Mouse (Mus musculus) thymus, adult 18-20 months (tissue): Measurements from ENCODE around the gene Cfap45.

ENCODE experiments used
- DNase-seq, 2 experiments: peaks; one replicate each; pipeline ENCODE4 v3.0.0; 2022; ENCODE audit warnings: mixed read lengths in 2 of 2

Cfap45 gene

GRCm38 (mm10) chr1:172522524-172522923, 1.9 kb downstream of the Cfap45 start:
- no peak for DNase-seq

DNA sequence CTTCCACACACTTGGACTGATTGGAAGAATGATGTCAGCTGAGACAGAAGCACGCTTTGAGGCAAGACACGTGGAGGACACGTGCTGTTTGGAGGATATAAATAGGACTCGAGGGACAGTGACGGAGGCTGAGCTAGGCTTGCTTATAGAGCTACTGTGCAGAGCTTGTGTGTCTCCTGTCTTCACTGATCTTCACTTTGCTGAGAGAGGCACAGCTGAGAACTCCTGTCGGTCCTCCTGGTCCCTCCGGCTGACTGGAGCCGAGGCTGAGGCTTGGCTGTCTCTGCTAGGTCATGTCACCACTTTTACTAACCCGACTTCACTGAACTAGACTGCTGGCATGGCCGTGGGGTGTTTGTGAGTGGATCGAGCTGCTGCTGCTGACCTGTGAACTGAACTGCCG, 3.1 kb downstream of the Cfap45 start:
- no peak for DNase-seq

- DNase-seq = no peak
Measured at GRCm38 (mm10) chr1:172525027-172525764, 4.6 kb downstream of the Cfap45 start.

DNA sequence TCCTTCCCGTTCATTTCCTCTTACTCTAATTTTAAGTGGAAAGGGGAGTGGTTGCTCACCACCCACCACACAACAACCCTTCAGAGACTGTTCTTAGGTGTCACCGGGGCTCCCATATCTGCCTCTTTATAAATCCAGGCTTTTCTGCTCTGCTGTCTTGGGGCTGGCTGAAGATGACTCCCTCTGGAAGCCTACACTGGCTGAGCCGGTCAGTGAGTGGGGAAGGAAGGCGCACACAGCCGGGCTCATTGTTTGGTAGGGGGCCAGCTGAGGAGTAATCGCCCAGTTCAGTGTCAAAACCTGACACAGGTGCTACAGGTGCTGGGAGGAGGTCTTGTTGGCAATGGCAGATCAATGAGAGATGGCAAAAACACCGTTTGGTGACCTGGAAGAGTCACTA, 5.4 kb downstream of the Cfap45 start:
- DNase-seq = no peak

DNA sequence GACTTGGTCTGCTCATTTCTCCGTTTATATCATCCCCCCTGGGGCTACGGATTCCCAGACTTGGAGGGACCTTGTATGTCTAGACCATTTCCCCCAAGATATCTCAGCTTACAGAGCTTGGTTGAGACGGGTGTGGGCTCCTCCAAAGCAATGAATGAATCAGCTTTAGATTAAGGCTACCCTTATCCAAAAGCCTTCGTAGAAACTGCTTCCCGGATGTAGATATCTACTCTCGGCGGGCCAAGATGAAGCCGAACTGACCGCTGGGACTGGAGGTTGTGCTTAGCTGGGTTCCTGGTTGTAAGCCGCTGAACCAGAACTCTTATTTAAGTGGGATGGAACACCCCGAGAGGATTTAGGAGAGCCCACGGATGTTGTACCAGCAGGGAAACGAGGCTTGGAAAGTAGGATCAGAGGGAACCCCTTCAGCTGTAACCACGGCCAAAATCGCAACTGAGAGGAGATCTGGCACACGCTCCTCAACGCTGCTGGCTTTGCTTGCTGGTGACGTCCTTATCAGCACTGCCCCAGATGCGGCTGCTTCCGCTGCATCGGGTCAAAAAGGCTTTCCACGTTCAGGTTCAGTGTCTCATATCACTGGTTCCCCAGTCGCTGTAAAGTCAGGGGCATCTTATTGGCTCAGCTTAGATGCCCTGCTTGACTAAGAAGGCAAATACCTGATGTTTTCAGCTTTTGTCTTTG, 5.9 kb downstream of the Cfap45 start:
- no peak for DNase-seq

DNA sequence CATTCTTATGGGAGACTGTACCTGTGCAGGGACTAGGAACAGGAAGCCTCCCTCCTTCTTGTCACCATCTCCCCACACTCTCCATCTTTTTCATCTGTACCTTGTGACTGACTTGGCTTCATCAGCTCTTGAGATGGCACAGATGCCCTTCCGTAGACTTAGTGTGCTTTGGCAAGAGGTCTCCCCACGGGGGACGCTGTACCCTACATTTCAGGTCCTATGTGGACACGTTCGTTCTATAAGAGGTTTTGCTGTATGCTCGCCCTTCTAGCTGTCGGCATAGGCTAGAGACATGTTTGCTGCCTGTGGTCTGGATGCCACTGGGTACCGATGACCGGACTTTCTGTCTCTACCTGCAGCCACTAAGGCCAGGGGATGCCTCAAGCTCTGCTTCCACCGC, 6.8 kb downstream of the Cfap45 start:
- no peak for DNase-seq

GRCm38 (mm10) chr1:172528701-172529100, 8.1 kb downstream of the Cfap45 start:
- peak; percentile 63 to 76 for DNase-seq

GRCm38 (mm10) chr1:172530544-172531220, 10.1 kb downstream of the Cfap45 start:
- DNase-seq = no peak

DNA sequence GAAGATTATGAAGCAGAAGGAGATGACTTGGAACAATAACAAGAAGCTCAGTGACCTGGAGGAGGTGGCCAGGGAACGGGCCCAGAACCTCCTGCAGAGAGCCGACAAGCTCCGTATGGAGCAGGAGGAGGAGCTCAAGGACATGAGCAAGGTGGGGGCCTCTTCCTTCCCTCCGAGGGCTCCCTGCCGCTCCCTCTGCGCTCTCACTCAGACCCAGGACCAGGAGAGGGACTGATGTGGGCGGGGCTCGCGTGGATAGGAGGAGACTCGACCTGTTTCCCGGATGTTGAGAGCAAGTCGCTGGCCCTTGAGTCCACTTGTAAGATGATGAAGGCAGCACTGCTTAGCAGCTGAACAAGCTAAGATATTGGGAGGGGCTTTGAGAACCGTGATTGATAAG, 11.9 kb downstream of the Cfap45 start:
- no peak for DNase-seq

DNA sequence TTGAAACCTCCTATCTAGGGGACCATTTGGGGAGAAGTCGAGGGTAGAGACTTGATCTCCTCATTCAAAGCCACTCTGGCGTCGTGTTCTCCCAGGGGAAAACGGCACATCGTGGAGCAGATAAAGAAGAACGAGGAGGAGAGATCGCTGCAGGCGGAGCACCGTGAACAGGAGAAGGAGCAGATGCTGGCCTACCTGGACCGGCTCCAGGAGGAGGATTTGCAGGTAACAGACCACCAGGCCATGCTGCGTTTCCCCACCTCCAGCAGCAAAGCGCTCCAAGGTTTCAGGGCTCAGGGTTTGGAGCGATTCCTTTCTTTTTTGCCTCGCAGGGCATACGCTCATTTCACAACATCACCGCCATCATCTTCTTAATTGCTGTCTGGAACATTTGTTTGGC, 14.5 kb downstream of the Cfap45 start:
- no peak for DNase-seq

DNA sequence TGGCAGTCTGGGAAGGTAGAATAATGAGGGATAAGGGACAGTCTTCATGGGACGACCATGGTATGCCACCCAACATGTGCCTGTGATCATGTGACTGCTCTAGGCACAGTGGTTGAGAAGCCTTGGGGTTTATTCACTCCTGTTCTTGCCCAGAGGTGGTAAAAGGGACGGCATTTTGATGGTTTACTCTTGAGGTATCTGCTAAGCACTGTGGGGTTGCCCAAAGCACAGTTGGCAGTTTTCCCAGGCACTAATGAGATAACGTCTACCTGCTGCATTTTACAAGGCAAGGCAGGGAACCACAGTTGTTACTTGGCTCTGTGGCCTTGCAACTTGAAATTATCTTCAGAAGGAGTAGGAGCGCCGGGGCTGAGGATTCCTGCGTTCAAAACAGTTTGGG, 19.2 kb downstream of the Cfap45 start:
- no peak for DNase-seq

- DNase-seq = no peak
Measured at GRCm38 (mm10) chr1:172540283-172540820, 19.8 kb downstream of the Cfap45 start.

DNA sequence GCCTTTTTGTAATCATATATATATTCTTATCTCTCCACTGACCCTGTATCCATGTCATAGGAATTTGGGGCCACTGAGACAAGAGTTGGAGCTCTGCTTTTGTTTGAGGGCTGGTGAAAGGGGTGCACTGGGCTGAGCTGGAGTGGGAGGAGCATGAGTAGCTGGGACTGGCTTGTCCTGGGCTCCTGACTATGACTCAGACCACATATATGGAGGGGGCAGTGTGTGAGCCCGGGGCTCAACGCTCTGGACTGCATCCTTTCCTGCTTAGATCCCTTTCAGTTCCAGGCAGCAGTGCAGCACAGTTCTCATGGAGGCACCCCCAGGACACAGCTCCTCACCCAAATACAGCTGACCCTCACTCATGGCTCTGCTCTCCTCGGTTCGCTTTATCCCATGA, 25.5 kb downstream of the Cfap45 start:
- no peak for DNase-seq

DNA sequence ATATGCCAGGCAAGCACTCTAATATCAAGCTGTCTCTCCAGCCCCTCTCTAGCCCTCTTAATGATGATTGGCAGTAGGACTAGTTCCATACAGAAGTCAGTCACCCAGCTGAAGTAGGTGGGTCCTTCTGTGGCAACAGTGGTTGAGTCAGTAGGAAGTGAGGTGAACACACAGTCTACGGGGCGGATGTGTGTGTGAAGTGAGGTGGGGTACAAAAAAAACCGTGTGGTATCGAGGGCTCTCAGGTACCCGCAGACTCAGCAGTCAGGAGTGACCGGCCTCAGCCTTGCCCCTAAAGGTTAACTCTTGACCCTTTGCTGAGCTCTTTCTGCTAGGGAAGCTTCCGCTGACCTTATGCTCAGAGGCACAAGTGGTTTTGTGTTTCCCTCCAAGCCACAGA, 27.9 kb downstream of the Cfap45 start:
- peak in 1 of 2 experiments; percentile 49 for DNase-seq

DNA sequence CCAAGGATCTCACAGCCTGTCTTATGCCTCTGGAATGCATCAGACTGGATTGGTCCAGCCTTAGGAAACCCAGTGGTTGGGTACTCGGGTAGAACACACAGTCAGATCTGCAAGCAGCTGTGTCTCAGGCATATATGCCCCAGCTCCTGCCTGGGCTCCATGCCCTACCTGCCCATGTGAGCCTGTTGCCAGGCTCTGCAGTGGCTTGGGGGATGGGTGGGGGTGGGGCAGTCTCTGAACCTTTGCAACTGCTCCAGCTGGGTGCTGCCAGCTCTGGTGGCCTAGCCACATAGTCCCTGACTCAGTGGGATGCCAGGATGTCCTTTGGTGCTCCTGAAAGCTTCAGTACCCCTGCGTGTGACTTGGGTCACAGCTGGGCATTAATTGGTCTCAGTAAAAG, 28.7 kb downstream of the Cfap45 start:
- DNase-seq = no peak

GRCm38 (mm10) chr1:172549717-172550116, 29.1 kb downstream of the Cfap45 start:
- DNase-seq = no peak

GRCm38 (mm10) chr1:172550551-172550951, 29.9 kb downstream of the Cfap45 start:
- DNase-seq = peak in 1 of 2 experiments; percentile 38

GRCm38 (mm10) chr1:172551009-172551408, 30.4 kb downstream of the Cfap45 start:
- no peak for DNase-seq

GRCm38 (mm10) chr1:172552623-172553022, 32.0 kb downstream of the Cfap45 start:
- DNase-seq = no peak

GRCm38 (mm10) chr1:172555638-172556037, 35.0 kb downstream of the Cfap45 start, which contains the start of gene Vsig8:
Gene Vsig8, plus strand, starts transcription at chr1:172555938.
- no peak for DNase-seq

GRCm38 (mm10) chr1:172562641-172563464, 42.3 kb downstream of the Cfap45 start:
- peak; percentile 37 to 48 for DNase-seq

GRCm38 (mm10) chr1:172563465-172563828, 42.8 kb downstream of the Cfap45 start:
- no peak for DNase-seq

- no peak for DNase-seq
Measured at GRCm38 (mm10) chr1:172566131-172566530, 45.5 kb downstream of the Cfap45 start.
